Mouse (Mus musculus) cerebellum, adult 8-10 months (tissue): ENCODE measurements around the gene Rhox11.
"Not testable (repeated sequence)": the region's sequence is repeated elsewhere in the genome, so short reads cannot be mapped to it uniquely, and the experiment has no call there.

Source experiments
- DNase-seq: peaks from one replicate; pipeline ENCODE4 v3.0.0; 2022

The Rhox11 gene

DNA sequence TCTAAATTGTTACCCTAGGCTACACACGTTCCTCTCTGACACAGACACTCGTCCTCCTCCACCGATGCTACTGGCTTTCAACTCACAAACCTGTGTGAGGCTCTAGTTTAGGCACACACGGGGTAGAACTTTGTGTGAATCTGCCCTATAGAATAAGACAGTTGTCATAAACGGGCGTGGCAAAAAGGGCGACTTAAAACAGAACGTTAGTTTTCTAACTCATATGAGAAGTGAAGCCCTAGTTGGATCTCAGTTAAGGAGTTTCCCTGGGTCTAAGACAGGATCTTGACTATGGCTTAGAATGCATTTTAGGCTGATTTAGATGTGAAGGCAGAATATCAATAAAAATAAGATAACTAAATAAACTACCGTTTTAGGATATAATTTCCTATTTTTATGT, at the start of gene Rhox11:
Rhox11 (minus strand) TSS at position 101 of the 400 bp plus-strand sequence.
- no peak for DNase-seq

DNA sequence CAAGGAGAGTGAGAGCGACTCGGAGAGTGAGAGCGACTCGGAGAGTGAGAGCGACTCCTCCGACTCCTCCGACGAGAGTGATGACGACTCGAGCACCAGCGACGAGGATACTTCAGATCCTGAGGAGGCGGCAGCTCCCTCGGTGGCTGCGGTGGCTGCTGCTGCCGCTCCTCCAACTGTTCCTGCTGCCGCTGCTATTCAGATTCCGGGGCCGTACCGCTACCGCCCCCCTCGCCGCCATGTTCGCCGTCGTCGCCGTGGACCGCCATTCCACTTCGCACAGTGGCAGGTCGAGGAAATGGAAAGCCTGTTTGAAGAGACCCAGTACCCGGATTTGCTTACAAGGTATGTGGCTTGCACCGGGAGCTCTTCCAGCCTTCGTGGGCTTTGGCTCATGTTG, 36.5 kb upstream of the Rhox11 start:
- no peak for DNase-seq

DNA sequence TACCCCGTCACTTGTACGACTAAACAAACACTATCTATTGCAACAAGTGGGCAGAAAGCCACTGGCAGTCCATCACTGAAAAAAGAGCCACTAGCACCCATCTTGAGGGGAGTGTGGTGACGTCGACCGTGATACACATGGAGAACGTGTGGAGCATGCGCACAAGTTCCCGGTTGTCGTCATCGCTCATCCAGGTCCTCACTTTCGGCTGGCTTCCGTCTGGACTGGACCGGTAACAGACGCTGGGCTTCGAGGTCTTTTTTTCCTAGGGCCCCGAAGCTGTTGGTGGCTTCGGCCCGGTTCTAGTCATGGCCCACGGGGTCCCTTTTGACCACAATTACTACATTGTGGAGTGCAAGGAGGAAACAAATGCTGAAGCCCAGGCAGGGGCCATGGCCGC, 36.0 kb upstream of the Rhox11 start, which contains the start of gene Rhox13:
Rhox13 (plus strand) TSS at position 238 of the 400 bp plus-strand sequence.
- DNase-seq: no peak

DNA sequence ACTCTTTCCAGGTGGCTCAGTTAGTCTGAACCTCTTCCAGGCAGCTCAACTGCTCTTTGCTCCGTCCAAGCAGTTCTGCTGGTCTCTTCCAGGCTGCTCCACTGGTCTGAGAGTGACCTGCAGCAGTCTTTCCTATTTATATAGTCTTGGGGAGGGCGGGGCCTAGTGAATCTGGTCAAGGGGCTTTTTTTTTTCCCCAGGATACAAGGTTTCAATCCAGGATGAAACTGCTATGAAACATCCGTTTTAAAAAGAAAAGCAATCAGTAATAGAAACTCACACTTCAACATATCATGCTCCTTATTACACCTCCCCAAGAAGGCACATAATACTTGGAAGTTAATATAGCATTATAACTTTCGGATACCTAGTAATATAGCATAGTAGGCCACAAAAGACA, 25.9 kb upstream of the Rhox11 start, which contains the start of gene Rhox12:
Rhox12 (minus strand) TSS at position 101 of the 400 bp plus-strand sequence.
- no peak for DNase-seq

DNA sequence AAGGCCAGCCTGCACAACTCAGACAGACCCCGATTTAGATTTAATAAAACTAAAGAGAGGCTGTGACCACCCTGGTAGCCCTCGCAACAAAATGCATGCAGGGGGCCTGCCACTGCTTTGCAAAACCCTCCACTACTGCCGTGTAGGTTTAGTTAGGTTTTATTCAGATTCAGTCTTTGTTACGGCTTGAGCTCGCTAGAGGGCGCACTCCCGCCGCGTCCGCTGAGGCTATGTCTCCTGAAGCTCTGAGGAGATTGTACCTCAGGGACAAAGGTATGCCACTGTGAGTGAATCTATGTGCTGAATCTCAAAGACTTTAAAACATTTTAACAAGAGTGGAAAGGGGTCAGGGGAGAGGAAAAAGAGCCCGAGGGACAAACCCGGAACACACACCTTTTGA, 715 bp downstream of the Rhox11 start:
- DNase-seq: peak; percentile 30

DNA sequence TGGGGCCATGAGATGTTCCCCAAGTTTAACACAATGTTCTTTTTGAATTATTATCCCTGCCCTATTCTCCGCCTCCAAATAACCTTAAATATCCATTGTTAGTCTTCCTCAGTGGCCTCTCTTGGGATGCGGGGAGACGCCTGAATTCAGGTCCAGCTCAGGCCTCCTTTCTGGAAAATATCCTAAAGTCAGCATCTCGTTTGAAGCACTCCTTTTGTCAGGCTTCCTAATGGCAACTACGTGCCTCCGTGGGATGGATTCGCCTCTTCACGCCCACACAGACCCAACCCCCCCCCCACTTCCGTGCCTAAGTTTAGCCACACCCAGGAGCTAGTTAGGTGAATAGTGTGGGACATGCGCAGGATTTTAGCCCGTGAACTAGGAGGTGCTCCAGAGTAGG, 18.8 kb downstream of the Rhox11 start, which contains the start of gene Rhox10:
Rhox10 (plus strand) TSS at position 301 of the 400 bp plus-strand sequence.
- no peak for DNase-seq

DNA sequence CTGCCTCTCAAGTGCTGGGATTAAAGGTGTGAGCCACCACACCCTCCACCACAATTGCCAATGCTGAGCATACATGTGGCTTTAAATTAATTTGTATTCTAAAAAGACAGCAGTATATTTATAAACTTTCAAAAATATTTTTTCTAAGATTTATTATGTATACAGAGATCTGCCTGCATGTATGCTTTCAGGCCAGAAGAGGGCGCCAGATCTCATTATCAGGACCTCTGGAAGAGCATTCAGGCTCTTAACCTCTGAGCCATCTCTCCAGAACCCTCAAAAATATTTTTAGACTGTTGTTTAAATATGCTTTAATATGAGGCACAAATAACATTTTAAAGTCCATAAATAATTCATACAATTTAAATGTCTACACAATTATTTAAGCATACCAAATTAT, 23.4 kb downstream of the Rhox11 start:
- peak; percentile 4 for DNase-seq

DNA sequence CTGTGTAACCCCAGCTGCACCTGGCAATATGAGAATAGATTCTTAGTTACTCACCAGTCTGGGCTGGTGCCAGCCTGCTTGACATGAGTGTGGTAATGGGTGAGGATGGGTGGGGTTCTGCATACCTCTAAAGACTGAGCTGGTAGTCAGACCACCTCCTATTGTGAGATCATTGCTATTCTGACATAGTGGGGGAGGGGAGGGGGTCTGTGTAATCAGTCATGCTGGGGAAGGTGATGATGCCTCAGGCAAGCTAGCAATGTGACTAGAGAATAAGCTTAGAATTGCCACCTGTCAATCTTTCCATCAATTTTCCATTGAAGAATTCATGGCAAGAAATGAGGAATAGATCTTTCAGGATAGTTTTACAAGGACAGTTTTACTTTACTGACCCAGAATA, 41.9 kb downstream of the Rhox11 start, which contains the start of gene Btg1-ps2:
Btg1-ps2 (minus strand) TSS at position 101 of the 400 bp plus-strand sequence.
- not testable (repeated sequence) for DNase-seq

DNA sequence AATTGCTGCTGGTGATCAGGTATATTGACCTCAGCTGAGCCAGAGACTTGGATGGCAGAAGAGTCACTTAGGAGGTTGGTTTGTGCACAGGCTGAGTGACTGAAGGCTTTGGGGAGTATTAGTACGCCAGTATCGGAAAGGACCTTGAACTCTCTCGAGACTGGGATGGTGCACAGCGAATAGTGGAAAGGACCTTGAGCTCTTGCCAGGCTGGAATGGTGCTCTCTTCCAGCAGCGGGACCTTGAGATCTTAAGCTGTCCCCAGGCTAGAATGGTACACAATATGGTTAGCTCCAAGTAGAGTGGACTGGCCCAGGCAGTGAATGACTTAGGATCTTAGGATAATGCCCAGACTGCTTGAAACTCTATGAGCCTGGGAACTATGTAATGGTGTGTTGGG, 45.3 kb downstream of the Rhox11 start:
- DNase-seq: no peak

DNA sequence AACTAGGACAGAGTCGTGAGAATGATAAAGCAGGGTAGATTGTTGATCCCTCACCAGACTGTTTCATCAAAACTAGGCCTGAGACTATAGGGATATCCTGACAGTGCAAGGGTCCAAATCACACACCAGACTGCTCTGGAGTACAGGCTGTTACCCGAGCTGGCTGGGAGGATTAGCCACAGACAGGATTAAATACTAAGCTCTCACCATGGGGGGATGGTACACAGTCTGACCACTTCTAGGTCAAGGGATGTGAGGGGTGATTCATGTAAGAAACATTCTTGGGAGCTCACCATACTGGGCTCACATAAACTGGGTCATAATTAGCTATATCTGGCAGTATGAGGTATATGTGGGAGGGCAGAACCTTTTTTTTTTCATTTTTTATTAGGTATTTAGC, 51.1 kb downstream of the Rhox11 start:
- DNase-seq: no peak
